Mouse (Mus musculus): ENCODE measurements around the gene Kif1b.

GRCm38 (mm10) chr4:149247156-149247633 lies 60.3 kb downstream of the Kif1b start:
- no peak for TF ChIP-seq CTCF (IDR thresholded peaks at IDR 0.05; ENCODE audit: borderline replicate concordance, extremely low read depth, insufficient read depth, insufficient read length)
- no peak for TF ChIP-seq POLR2A (IDR thresholded peaks at IDR 0.05; ENCODE audit: borderline replicate concordance, extremely low read depth, insufficient read depth, insufficient read length, poor library complexity, severe bottlenecking)

Measured in brain, embryonic 14.5 days (tissue).